Mouse (Mus musculus) limb, embryonic 14.5 days (tissue): ENCODE data around the gene Trmo. TPM values are rescaled to one million over a fixed set of nuclear protein-coding genes. Genes with fewer than 3 reads are reported as not detected.

Experiments used
- ATAC-seq: fragments of 200-750 bp; cut with Nextera tagmentation; 2 replicates; pipeline ENCODE4 v1.8.0; 2017; ENCODE audit warnings: low read depth, moderate number of reproducible peaks, moderate TSS enrichment; ENCODE audit not compliant: low FRiP score
- DNase-seq: peaks from one replicate; pipeline ENCODE4 v3.0.0-alpha.2; 2015; ENCODE audit warnings: low spot score
- H3K27ac ChIP-seq: fragments of 300-500 bp; sonication (generic); replicated peaks from 2 replicates; pipeline ENCODE4 v1.5.1; 2014; ENCODE audit warnings: low read depth, mild to moderate bottlenecking, low read length, moderate library complexity, mixed read lengths
- H3K27me3 ChIP-seq: fragments of 300-500 bp; sonication (generic); 2 replicates; pipeline ENCODE4 v1.6.1; 2014; ENCODE audit warnings: low read length, mixed read lengths; ENCODE audit not compliant: control insufficient read depth, insufficient read depth
- H3K36me3 ChIP-seq: fragments of 300-500 bp; sonication (generic); 2 replicates; pipeline ENCODE4 v1.6.1; 2014; ENCODE audit warnings: mild to moderate bottlenecking, low read length, moderate library complexity, mixed read lengths; ENCODE audit not compliant: control insufficient read depth, insufficient read depth
- H3K4me1 ChIP-seq: fragments of 300-500 bp; sonication (generic); 2 replicates; pipeline ENCODE4 v1.6.1; 2014; ENCODE audit warnings: antibody characterized with exemption, low read length, mixed read lengths; ENCODE audit not compliant: control insufficient read depth, insufficient read depth
- H3K4me2 ChIP-seq: fragments of 300-500 bp; sonication (generic); replicated peaks from 2 replicates; pipeline ENCODE4 v1.6.1; 2014; ENCODE audit warnings: low read depth, mild to moderate bottlenecking, low read length, moderate library complexity; ENCODE audit not compliant: severe bottlenecking
- H3K4me3 ChIP-seq: fragments of 300-500 bp; sonication (generic); replicated peaks from 2 replicates; pipeline ENCODE4 v1.5.1; 2014; ENCODE audit warnings: low read length
- H3K9ac ChIP-seq: fragments of 300-500 bp; sonication (generic); 2 replicates; pipeline ENCODE4 v1.6.1; 2014; ENCODE audit warnings: mild to moderate bottlenecking, low read depth, low read length, moderate library complexity; ENCODE audit not compliant: severe bottlenecking
- H3K9me3 ChIP-seq: fragments of 300-500 bp; sonication (generic); 2 replicates; pipeline ENCODE4 v1.6.1; 2016; ENCODE audit warnings: low read length; ENCODE audit not compliant: control insufficient read depth
- POLR2A ChIP-seq: fragments of 200-500 bp; IDR thresholded peaks from 2 replicates; pipeline ENCODE4 v1.8.0; 2012; ENCODE audit warnings: inconsistent platforms, mild to moderate bottlenecking, moderate library complexity, borderline replicate concordance; ENCODE audit not compliant: insufficient read depth, insufficient read length; ENCODE audit errors: extremely low read depth
- WGBS: fragments of 180-500 bp; shearing (Covaris S2); extraction: QIAGEN DNeasy Blood & Tissue Kit; methylation state at CpG from one replicate; pipeline ENCODE4 v1.1.7; 2014; 5-methylcytosine and 5-hydroxymethylcytosine counted together
- polyA plus RNA-seq, 2 experiments: library from polyadenylated mRNA; depleted of rRNA in 1 of 2; stranded (reverse) in 1 of 2; unstranded in 1 of 2; fragments of >200 nt; fragmentation: Nextera tagmentation in 1 of 2; extraction: Ambion mirVana in 1 of 2; gene quantifications; 2 replicates each; pipeline versions ENCODE4 v1.2.1 to v1.2.3; 2012 to 2014

The Trmo gene
- polyA plus RNA-seq, 2 experiments, result 7.8 to 9.2 TPM

DNA sequence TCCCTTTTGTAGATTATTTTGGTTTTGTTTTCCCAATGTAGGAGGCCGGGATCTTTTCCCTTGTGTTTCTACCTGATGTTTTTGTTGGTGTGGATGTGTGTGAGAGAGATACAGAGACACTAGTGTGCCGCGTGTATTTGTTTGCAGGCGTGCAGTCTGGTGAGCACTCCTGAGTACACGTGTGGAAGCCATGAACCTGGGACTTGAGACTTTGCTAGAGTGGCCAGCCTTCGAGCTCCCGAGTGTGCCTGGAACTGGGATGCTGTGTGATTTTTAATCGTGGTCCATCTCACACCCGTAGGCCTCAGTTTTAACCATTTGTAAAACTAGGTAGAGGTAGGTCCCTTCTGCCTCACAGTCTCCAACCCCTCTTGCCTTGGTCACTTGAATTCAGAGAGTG is 40.3 kb downstream of the Trmo start:
- no peak overlapping the region for H3K9ac ChIP-seq
- ATAC-seq (no peak), DNase-seq (no peak)
- H3K4me3 ChIP-seq, result no peak overlapping the region
- H3K27me3 ChIP-seq, result peaks cover 74% of the 10 kb centered on the region
- TF ChIP-seq POLR2A, result no peak
- H3K36me3 ChIP-seq, result no peaks in the 10 kb centered on the region
- H3K4me1 ChIP-seq, result no peaks in the 10 kb centered on the region; the same call in 1 of the 2 replicates
- WGBS, result 28% methylated on average over 9 of the region's 9 CpGs
- no peak overlapping the region for H3K4me2 ChIP-seq
- H3K27ac ChIP-seq, result no peak overlapping the region
- H3K9me3 ChIP-seq, result no peaks in the 10 kb centered on the region

DNA sequence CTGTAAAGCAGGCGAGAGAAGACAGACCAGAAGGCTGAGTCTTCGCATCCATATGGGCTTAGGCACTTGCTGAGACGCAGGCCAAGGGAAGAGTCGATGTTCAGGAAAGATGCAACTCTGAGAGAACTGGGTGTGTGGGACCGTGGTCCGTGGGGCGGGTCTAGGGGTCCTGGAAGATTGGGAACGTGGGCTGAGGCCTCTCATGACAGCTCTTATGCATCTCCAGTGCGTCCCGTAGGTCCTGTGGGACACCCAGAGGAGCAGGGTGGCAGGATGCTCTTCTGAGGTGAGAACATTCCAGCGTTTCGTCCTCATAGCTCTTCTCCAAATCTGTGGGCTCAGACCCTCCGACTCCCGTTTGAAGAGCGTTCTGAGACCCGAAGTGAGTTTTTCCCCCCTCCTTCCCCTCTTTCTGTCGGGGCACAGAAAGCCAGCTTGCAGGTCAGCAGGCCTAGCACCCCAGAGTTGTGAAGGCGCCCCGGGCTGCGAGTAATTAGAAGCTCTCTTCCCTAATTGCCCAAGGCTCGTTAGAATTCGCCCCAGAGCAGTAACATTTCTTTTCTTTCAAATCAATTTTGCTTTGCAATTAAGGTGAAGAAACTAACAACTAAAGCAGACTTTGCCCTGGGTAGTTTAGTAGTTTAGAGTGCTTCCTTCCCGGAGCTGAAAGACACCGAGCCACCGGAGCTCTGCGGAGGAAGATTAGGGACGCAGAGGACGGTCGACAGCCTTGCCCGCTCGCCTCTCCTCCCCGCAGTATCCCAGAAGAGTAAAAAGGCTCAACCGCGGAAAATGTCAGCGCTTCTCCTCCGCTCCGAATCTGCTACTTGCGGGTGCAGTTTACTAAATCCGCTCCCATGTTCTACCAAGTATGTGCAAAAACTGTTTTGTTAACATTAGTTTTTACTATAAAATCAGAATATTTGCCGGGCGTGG is 41.4 kb downstream of the Trmo start:
- H3K4me1 ChIP-seq, result no peaks in the 10 kb centered on the region
- no peak overlapping the region for H3K4me3 ChIP-seq
- no peak overlapping the region for H3K9ac ChIP-seq
- TF ChIP-seq POLR2A, result no peak
- H3K27ac ChIP-seq, result no peak overlapping the region
- no peak overlapping the region for H3K4me2 ChIP-seq
- H3K9me3 ChIP-seq, result no peaks in the 10 kb centered on the region
- ATAC-seq (no peak), DNase-seq (no peak)
- H3K27me3 ChIP-seq, result peaks cover 85% of the 10 kb centered on the region
- 2% methylated on average over 37 of the region's 41 CpGs for WGBS
- no peaks in the 10 kb centered on the region for H3K36me3 ChIP-seq

DNA sequence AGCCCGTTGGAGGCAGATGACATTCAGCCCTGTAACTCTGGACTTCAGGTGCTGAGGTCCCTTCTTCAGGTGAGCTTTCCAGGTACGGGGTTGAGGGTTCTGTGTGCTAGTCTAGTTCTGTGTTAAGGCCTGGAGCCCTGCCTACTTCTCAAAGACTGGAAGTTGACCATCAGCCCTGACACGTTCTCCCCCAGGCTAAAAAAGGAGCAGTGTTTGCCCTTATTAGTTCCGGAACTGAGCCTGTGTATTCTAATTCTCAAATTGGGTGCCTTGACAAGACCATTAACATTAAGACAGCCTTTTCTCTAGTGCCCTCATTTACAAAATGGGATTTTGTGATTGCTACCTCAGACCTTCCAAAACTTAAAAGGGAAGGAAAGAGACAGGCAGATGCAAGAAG is 42.1 kb downstream of the Trmo start:
- no peak for TF ChIP-seq POLR2A
- H3K36me3 ChIP-seq, result no peaks in the 10 kb centered on the region
- peaks cover 92% of the 10 kb centered on the region for H3K27me3 ChIP-seq
- H3K27ac ChIP-seq, result no peak overlapping the region
- no peak overlapping the region for H3K4me2 ChIP-seq
- ATAC-seq (no peak), DNase-seq (no peak)
- H3K9me3 ChIP-seq, result no peaks in the 10 kb centered on the region
- H3K9ac ChIP-seq, result no peak overlapping the region
- H3K4me1 ChIP-seq, result no peaks in the 10 kb centered on the region
- WGBS, result 8% methylated on average over 4 of the region's 4 CpGs
- H3K4me3 ChIP-seq, result no peak overlapping the region

DNA sequence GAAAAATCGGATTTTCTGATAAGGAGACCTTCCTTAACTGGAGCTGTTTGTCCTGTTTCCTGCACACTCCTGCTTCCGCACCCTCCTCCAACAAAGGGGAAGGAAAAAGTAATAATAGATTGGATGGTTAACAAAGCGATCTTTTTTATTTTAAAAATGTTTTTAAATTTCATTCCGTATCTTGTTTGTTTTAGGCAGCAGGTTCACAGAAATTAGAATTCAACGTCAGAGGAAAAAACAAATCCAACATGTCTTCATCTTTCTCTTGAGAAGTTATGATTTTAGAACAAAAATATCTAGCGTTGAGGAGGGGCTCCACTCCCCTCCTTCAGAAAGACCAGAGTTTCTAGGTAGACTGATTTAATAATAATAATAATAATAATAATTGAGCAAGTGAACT is 43.0 kb downstream of the Trmo start:
- WGBS, result 25% methylated on average over 6 of the region's 6 CpGs
- no peak for DNase-seq
- H3K4me2 ChIP-seq, result no peak overlapping the region
- no peaks in the 10 kb centered on the region for H3K36me3 ChIP-seq
- no peak overlapping the region for H3K27ac ChIP-seq
- no peaks in the 10 kb centered on the region for H3K4me1 ChIP-seq
- H3K9me3 ChIP-seq, result no peaks in the 10 kb centered on the region
- ATAC-seq, result no peak
- no peak overlapping the region for H3K4me3 ChIP-seq
- no peak overlapping the region for H3K9ac ChIP-seq
- H3K27me3 ChIP-seq, result peaks cover 98% of the 10 kb centered on the region
- TF ChIP-seq POLR2A, result no peak

DNA sequence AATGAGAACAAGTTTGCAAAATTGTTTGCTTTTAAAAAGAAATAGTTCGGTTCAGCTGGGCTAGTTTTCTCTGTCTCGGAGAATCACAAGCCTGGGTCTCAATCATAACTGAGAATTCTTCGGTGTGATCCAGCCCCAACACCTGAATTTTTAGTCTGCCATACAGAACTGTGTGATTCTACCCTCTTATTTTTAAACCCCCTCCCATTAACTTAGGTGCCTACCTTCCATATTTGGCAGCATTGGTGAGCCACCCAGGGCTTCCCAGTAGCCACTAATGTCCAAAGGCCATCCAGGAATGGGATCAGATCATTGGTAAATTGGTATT is 43.5 kb downstream of the Trmo start:
- H3K27me3 ChIP-seq, result peaks cover 98% of the 10 kb centered on the region
- WGBS, result 17% methylated on average over 3 of the region's 3 CpGs
- DNase-seq, result no peak
- H3K9me3 ChIP-seq, result no peaks in the 10 kb centered on the region
- H3K4me1 ChIP-seq, result no peaks in the 10 kb centered on the region
- no peak overlapping the region for H3K4me3 ChIP-seq
- H3K4me2 ChIP-seq, result no peak overlapping the region
- no peak for ATAC-seq
- H3K27ac ChIP-seq, result no peak overlapping the region
- no peak overlapping the region for H3K9ac ChIP-seq
- H3K36me3 ChIP-seq, result no peaks in the 10 kb centered on the region
- TF ChIP-seq POLR2A, result no peak
